Mouse (Mus musculus): ENCODE measurements around the gene Ano6. TPM values are rescaled to one million over a fixed set of nuclear protein-coding genes. Genes with fewer than 3 reads are reported as not detected.
"Not testable (repeated sequence)": the region's sequence is repeated elsewhere in the genome, so short reads cannot be mapped to it uniquely, and the experiment has no call there.

The Ano6 gene
- polyA plus RNA-seq, 1 experiment from 2014 or later = 52.2 TPM

DNA sequence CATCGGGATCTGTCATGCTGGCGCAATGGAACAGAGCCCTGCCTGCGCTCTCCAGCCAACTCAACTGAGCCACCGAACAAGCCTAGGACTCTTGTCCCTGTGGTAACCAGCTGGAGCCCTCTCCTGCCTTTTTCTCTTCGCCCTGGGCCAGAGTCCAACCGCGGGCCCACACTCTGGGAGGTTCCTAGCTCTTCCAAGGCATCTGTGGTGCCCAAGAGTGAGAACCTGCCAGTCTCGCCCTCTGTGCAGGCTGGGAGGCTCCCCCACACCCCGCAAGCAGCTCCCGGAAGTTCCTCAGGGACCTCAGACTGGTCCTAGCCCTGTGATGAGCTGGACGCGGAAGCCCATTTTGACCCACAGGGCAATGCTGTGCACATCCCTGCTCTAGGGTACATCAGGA is 29.5 kb downstream of the Ano6 start:
- H3K9me3 ChIP-seq = no peaks in the 10 kb centered on the region
- H3K4me3 ChIP-seq = no peak overlapping the region
- no peak overlapping the region for H3K27ac ChIP-seq
- H3K27me3 ChIP-seq = no peaks in the 10 kb centered on the region
- H3K9ac ChIP-seq = no peak overlapping the region
- H3K4me2 ChIP-seq (replicated peaks) = no peak overlapping the region
- H3K36me3 ChIP-seq = no peaks in the 10 kb centered on the region
- 95% methylated on average over 12 of the region's 12 CpGs for WGBS
- ATAC-seq (ENCODE audit: insufficient number of reproducible peaks, insufficient read depth, low FRiP score, low TSS enrichment) = no peak
- H3K4me1 ChIP-seq = 0 out of 2 replicates have a peak, but pooled peaks cover 7% of the 10 kb centered on the region

DNA sequence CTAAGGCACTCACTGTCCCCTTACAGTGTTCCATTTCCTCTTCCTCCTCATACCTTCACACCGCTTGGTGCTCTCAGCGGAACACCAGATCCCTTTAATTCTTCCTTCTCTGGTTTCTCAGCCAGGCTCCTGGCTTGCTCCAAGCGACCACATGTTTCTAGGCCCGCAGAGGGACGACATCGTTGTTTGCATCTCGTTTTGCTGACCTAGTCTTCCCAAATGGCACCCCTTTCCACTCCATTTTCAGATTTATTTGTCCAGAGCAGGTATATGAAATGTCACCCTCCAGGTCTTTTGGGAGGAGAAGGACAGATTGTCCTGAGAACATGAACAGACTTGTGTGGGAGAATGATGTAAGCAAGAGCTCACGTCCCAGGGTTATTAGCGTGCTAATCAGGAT is 30.0 kb downstream of the Ano6 start:
- no peak for ATAC-seq (ENCODE audit: insufficient number of reproducible peaks, insufficient read depth, low FRiP score, low TSS enrichment)
- WGBS = 74% methylated on average over 9 of the region's 9 CpGs
- Histone ChIP-seq H3K27ac (no peak overlapping the region), H3K27me3 (no peaks in the 10 kb centered on the region), H3K4me2 (replicated peaks) (no peak overlapping the region), H3K36me3 (no peaks in the 10 kb centered on the region), H3K9ac (no peak overlapping the region), H3K4me1 (0 out of 2 replicates have a peak, but pooled peaks cover 7% of the 10 kb centered on the region), H3K9me3 (no peaks in the 10 kb centered on the region), H3K4me3 (no peak overlapping the region)

DNA sequence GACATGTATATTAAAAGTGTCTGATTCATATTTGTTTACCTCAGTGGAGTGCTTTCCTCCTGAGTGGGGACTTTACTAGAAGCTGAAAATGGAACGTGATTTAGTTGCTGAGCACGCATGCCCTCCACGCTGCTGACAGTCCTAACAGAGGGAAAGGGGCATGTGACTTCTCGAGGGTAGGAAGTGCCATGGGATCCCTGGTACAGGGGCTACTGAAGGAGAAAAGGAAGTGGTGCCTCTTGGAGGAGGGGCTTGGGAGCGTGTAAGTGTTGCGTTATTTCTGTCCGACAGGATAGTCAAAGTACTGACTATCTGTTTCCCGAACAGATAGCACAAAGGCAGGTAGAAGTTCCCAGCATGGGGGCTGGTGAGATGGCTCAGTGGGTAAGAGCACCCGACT is 31.5 kb downstream of the Ano6 start:
- H3K27me3 ChIP-seq = no peaks in the 10 kb centered on the region
- no peaks in the 10 kb centered on the region for H3K36me3 ChIP-seq
- H3K4me3 ChIP-seq = no peak overlapping the region
- H3K27ac ChIP-seq = no peak overlapping the region
- no peak overlapping the region for H3K9ac ChIP-seq
- no peak for ATAC-seq (ENCODE audit: insufficient number of reproducible peaks, insufficient read depth, low FRiP score, low TSS enrichment)
- H3K4me2 ChIP-seq (replicated peaks) = no peak overlapping the region
- 0 out of 2 replicates have a peak, but pooled peaks cover 7% of the 10 kb centered on the region for H3K4me1 ChIP-seq
- 91% methylated on average over 9 of the region's 9 CpGs for WGBS
- no peaks in the 10 kb centered on the region for H3K9me3 ChIP-seq

DNA sequence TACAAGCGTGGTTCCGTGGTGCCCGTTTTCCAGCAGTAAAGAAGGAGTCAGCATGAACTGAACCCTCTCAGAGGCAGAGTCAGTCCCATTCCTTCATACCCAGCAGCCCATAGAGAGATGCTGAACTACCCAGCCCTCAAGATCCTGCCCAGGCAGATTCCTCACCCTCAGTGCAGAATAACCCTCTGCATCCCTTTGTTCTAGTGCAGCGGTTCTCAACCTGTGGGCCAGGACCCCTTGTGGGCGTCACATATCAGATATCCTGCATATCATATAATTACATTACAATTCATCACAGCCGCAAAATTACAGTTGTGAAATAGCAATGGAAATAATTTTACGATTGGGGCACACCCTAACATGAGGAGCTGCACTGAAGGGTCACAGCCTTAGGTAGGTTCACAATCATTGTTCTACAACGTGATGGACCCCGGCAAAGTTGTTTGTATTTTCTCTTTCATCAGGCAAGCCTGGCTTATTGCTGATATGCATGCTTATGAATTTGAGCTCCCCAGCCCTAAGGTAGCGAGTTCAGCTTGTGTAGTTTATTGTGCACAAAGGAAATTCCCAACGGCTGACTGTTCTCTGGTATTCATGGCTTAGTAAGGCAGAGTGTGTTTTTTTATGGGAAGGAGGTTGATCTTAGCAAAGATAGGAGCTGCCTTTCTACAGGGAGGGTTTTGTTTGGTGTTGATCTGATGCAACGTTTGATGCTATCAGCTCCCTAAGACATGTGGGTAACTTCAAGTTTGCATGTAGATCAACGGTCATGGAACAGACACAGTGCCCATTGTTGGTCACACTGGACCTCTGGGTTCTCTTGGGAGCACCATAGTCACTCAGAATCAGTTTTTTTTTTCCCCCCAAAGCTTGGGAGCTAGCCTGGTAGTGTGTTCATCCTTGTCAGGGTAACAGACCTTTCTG is 33.0 kb downstream of the Ano6 start:
- Histone ChIP-seq H3K9ac (no peak overlapping the region), H3K4me3 (no peak overlapping the region), H3K4me2 (replicated peaks) (no peak overlapping the region), H3K36me3 (no peaks in the 10 kb centered on the region), H3K4me1 (peaks cover 21% of the 10 kb centered on the region; the same call in 1 of the 2 replicates), H3K27ac (no peak overlapping the region), H3K9me3 (no peaks in the 10 kb centered on the region), H3K27me3 (no peaks in the 10 kb centered on the region)
- ATAC-seq (ENCODE audit: insufficient number of reproducible peaks, insufficient read depth, low FRiP score, low TSS enrichment) = no peak
- WGBS = 81% methylated on average over 13 of the region's 13 CpGs

- H3K27me3 ChIP-seq = no peaks in the 10 kb centered on the region
- H3K4me2 ChIP-seq (replicated peaks) = no peak overlapping the region
- H3K9me3 ChIP-seq = no peaks in the 10 kb centered on the region
- H3K27ac ChIP-seq = no peak overlapping the region
- no peak for ATAC-seq (ENCODE audit: insufficient number of reproducible peaks, insufficient read depth, low FRiP score, low TSS enrichment)
- no peaks in the 10 kb centered on the region for H3K36me3 ChIP-seq
- 88% methylated on average over 13 of the region's 13 CpGs for WGBS
- no peak overlapping the region for H3K4me3 ChIP-seq
- H3K4me1 ChIP-seq = peaks cover 42% of the 10 kb centered on the region
- H3K9ac ChIP-seq = no peak overlapping the region
These were observed 35.9 kb downstream of the Ano6 start for GRCm38 (mm10) chr15:95826516-95826915.

- Histone ChIP-seq H3K9ac (no peak overlapping the region), H3K4me1 (peaks cover 42% of the 10 kb centered on the region), H3K27me3 (no peaks in the 10 kb centered on the region), H3K4me2 (replicated peaks) (no peak overlapping the region), H3K36me3 (no peaks in the 10 kb centered on the region), H3K9me3 (no peaks in the 10 kb centered on the region), H3K4me3 (no peak overlapping the region), H3K27ac (no peak overlapping the region)
- WGBS = 26% methylated on average over 11 of the region's 11 CpGs
- no peak for ATAC-seq (ENCODE audit: insufficient number of reproducible peaks, insufficient read depth, low FRiP score, low TSS enrichment)
These were observed 36.9 kb downstream of the Ano6 start for GRCm38 (mm10) chr15:95827465-95827971.

GRCm38 (mm10) chr15:95828018-95828646 is 37.5 kb downstream of the Ano6 start:
- not testable (repeated sequence) for H3K9me3 ChIP-seq; H3K27ac ChIP-seq; ATAC-seq (ENCODE audit: insufficient number of reproducible peaks, insufficient read depth, low FRiP score, low TSS enrichment); H3K4me3 ChIP-seq; H3K9ac ChIP-seq; H3K36me3 ChIP-seq; H3K27me3 ChIP-seq; H3K4me2 ChIP-seq (replicated peaks)
- H3K4me1 ChIP-seq = peaks cover 41% of the 10 kb centered on the region
- 45% methylated on average over 8 of the region's 8 CpGs for WGBS

GRCm38 (mm10) chr15:95828647-95829254 is 38.1 kb downstream of the Ano6 start:
- ATAC-seq (ENCODE audit: insufficient number of reproducible peaks, insufficient read depth, low FRiP score, low TSS enrichment) = peak; percentile 44; the same call in 1 of the 2 replicates
- peaks cover 38% of the 10 kb centered on the region for H3K4me1 ChIP-seq
- H3K4me3 ChIP-seq = no peak overlapping the region
- H3K4me2 ChIP-seq (replicated peaks) = 0 out of 2 replicates have a peak overlapping the region, but pooled peaks have one; percentile 27
- peak overlapping the region; percentile 69 for H3K27ac ChIP-seq
- H3K27me3 ChIP-seq = no peaks in the 10 kb centered on the region
- H3K9me3 ChIP-seq = no peaks in the 10 kb centered on the region
- H3K9ac ChIP-seq = no peak overlapping the region
- H3K36me3 ChIP-seq = no peaks in the 10 kb centered on the region
- WGBS = 35% methylated on average over 10 of the region's 10 CpGs

GRCm38 (mm10) chr15:95829553-95830205 is 39.0 kb downstream of the Ano6 start:
- H3K36me3 ChIP-seq = no peaks in the 10 kb centered on the region
- peak overlapping the region; percentile 69 for H3K27ac ChIP-seq
- H3K9ac ChIP-seq = no peak overlapping the region
- H3K4me3 ChIP-seq = no peak overlapping the region
- no peak for ATAC-seq (ENCODE audit: insufficient number of reproducible peaks, insufficient read depth, low FRiP score, low TSS enrichment)
- no peaks in the 10 kb centered on the region for H3K27me3 ChIP-seq
- WGBS = 35% methylated on average over 14 of the region's 14 CpGs
- H3K4me2 ChIP-seq (replicated peaks) = peak overlapping the region; percentile 27
- no peaks in the 10 kb centered on the region for H3K9me3 ChIP-seq
- H3K4me1 ChIP-seq = peaks cover 35% of the 10 kb centered on the region

DNA sequence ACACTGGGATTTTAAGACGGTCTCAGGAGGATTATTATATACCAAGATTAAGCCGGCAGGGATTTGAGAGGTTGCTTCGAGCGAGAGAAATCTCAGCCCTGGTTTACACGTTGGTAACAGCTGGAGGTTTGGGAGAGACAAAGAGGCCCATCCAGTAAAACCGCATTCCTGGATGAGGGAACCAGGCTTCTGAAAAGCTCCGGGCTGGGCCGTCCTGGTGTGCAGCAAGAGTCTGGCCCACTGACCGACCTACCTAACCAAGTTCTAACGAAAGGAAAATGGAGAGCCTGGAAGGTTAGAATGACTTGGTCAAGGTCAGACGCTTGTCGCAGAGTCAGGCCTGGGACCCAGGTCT is 39.5 kb downstream of the Ano6 start:
- Histone ChIP-seq H3K4me2 (replicated peaks) (peak overlapping the region; percentile 27; the same call in 1 of the 2 replicates), H3K27me3 (no peaks in the 10 kb centered on the region), H3K27ac (peak overlapping the region; percentile 69), H3K9ac (no peak overlapping the region), H3K9me3 (no peaks in the 10 kb centered on the region), H3K4me3 (no peak overlapping the region), H3K4me1 (peaks cover 39% of the 10 kb centered on the region), H3K36me3 (no peaks in the 10 kb centered on the region)
- no peak for ATAC-seq (ENCODE audit: insufficient number of reproducible peaks, insufficient read depth, low FRiP score, low TSS enrichment)
- WGBS = 53% methylated on average over 12 of the region's 12 CpGs

DNA sequence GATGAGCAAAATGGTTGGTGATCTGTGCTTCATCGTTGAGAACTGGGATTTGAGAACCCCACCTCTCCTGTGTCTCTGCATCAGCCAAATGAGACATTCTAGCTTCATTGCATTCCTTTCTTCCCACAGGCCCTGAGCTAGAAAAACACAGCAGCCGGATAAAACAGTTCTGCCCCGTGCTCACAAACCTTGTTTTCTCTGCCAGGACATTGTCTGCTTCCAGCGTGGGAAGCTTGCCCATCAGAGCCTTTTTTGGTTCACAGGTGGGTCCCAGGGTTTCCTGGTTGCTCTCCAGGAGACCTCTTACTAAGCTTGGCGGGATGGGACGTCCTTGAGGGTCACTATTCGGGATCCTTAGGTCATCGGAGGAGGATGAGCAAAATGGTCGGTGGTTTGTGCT is 42.6 kb downstream of the Ano6 start:
- Histone ChIP-seq H3K4me1 (peaks cover 53% of the 10 kb centered on the region), H3K9ac (no peak overlapping the region), H3K27me3 (no peaks in the 10 kb centered on the region), H3K4me3 (no peak overlapping the region), H3K27ac (no peak overlapping the region), H3K4me2 (replicated peaks) (no peak overlapping the region), H3K36me3 (no peaks in the 10 kb centered on the region), H3K9me3 (no peaks in the 10 kb centered on the region)
- no peak for ATAC-seq (ENCODE audit: insufficient number of reproducible peaks, insufficient read depth, low FRiP score, low TSS enrichment)
- WGBS = 81% methylated on average over 9 of the region's 9 CpGs

All from embryonic facial prominence, embryonic 12.5 days (tissue).